In genomic region chr2:4760741-4761140, GRCm38 (mm10) we compare ENCODE assay signal across 19 mouse cellular contexts. TPM values are rescaled to one million over a fixed set of nuclear protein-coding genes. Genes with fewer than 3 reads are reported as not detected.
"Had no signal": no experiment of that assay in that cellular context is flagged by ENCODE, and none has a peak within 500 bp of the region (broad histone marks: within the 10 kb centered on the region; RNA-seq: fewer than 3 reads in every experiment).

No protein-coding gene starts in this region.

- H3K27ac ChIP-seq: midbrain, embryonic 10.5 days; midbrain, embryonic 13.5 days; neural tube, embryonic 13.5 days; neural tube, embryonic 15.5 days had no signal

- H3K9ac ChIP-seq: lung, embryonic 14.5 days; midbrain, embryonic 13.5 days; neural tube, embryonic 13.5 days; neural tube, embryonic 15.5 days had no signal

- H3K9me3 ChIP-seq: midbrain, embryonic 10.5 days; midbrain, embryonic 13.5 days; neural tube, embryonic 13.5 days; neural tube, embryonic 15.5 days had no signal

- H3K4me3 ChIP-seq: midbrain, embryonic 10.5 days; midbrain, embryonic 13.5 days; myocyte; neural tube, embryonic 13.5 days; neural tube, embryonic 15.5 days had no signal

- DNase-seq: lung, adult 18-20 months; lung, embryonic 14.5 days; lung, postnatal 10 days; lung, postnatal 4 days; retina, postnatal 1 day; right cerebral cortex, adult 18-20 months; right cerebral cortex, postnatal 25 days; right cerebral cortex, postnatal 4 days; spleen, adult 18-20 months; thymus, adult 18-20 months; thymus, postnatal 14 days; thymus, postnatal 36 days had no signal

- H3K27me3 ChIP-seq: midbrain, embryonic 13.5 days; neural tube, embryonic 13.5 days; neural tube, embryonic 15.5 days had no signal

- H3K4me1 ChIP-seq: midbrain, embryonic 13.5 days; neural tube, embryonic 13.5 days; neural tube, embryonic 15.5 days had no signal

- H3K36me3 ChIP-seq: midbrain, embryonic 13.5 days; neural tube, embryonic 15.5 days had no signal

- ATAC-seq: midbrain, embryonic 13.5 days; midbrain, embryonic 16.5 days had no signal

- H3K4me2 ChIP-seq: lung, embryonic 14.5 days; midbrain, embryonic 13.5 days; neural tube, embryonic 13.5 days; neural tube, embryonic 15.5 days had no signal

RNA-seq across cellular contexts. Expression of gene Bend7, which starts 43.1 kb away (rescaled TPM):
- total RNA-seq: megakaryocyte, adult 5-6 weeks had no signal
- polyA plus RNA-seq: myocyte had no signal
